Mouse (Mus musculus): ENCODE results near the gene Pold1.

Pold1 gene

GRCm38 (mm10) chr7:44548497-44549087 is at the start of gene Pold1:
Gene Pold1 (minus strand): TSS chr7:44548849.
- peak; percentile 100 for DNase-seq (ENCODE audit: low read depth)

GRCm38 (mm10) chr7:44598336-44598735 is 49.7 kb upstream of the Pold1 start:
- no peak for DNase-seq (ENCODE audit: low read depth)

GRCm38 (mm10) chr7:44597666-44598065 is 49.0 kb upstream of the Pold1 start:
- DNase-seq (ENCODE audit: low read depth): no peak

- DNase-seq (ENCODE audit: low read depth): no peak
Measured at GRCm38 (mm10) chr7:44596996-44597538, 48.4 kb upstream of the Pold1 start.

DNA sequence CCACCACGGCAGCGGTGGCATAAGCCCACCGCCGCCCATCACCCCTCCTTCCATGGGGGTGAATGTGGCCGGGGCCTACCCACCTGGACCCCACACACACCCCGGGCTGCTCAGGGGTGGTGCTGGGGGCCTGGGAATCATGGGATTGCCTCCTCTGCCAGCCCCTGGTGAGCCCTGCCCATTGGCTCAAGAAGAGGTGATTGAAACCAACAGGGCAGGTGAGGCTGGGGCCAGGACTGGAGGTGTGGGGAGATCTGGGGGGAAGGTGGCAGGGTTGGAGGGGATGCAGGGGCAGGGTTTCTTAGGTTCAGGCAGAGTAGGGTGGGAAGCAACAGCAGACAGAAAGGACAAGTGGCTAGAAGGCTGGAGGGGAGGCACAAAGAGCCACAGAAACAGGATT is 47.4 kb upstream of the Pold1 start:
- no peak for DNase-seq (ENCODE audit: low read depth)

- no peak for DNase-seq (ENCODE audit: low read depth)
Measured at GRCm38 (mm10) chr7:44595131-44595561, 46.5 kb upstream of the Pold1 start.

GRCm38 (mm10) chr7:44594291-44594690 is 45.6 kb upstream of the Pold1 start:
- no peak for DNase-seq (ENCODE audit: low read depth)

DNA sequence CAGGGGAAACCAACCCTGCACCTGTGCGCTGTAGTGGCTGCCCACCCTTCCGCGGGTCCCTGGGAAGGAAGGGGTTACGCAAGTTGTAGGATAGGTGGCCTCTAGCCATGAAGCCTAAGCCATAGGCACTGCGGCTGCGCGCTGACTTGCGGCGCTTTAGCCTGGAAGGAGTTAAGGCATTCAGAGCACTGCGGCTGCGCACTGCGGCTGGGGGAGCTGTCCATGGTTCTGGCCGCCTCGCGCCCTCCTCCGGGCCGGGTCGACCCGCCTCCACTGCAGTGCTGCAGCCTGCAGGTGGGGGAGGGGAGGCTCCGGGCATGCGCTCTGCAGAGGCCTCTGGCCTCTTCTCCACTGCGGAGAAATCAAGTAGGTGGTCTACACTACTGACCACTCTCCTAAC is 45.1 kb upstream of the Pold1 start:
- DNase-seq (ENCODE audit: low read depth): peak; percentile 54

- DNase-seq (ENCODE audit: low read depth): no peak
Measured at GRCm38 (mm10) chr7:44593051-44593450, 44.4 kb upstream of the Pold1 start.

- no peak for DNase-seq (ENCODE audit: low read depth)
Measured at GRCm38 (mm10) chr7:44591348-44592116, 42.9 kb upstream of the Pold1 start.

- DNase-seq (ENCODE audit: low read depth): peak; percentile 72
Measured at GRCm38 (mm10) chr7:44590402-44591347, 42.0 kb upstream of the Pold1 start, which contains the start of gene Kcnc3. Gene Kcnc3 (plus strand): TSS chr7:44590664.

DNA sequence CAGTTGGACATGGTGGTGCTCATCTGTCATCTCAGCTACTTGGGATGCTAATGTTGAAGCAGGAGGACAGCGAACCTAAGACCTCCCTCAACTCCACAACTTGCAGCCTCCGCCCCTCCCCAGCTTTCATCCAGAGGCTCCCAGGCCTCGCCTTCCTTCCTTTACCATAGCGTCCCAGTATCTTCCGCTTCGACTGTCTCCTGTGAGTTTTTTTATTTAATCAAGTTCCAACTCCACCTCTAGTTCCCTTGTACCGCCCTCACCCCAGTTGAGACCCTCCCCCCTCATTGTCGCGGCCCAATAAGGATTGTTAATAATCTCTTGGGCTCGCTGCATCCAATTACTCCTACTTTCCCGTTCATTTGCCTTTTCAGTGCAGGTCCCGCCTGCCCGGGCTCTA is 41.3 kb upstream of the Pold1 start:
- no peak for DNase-seq (ENCODE audit: low read depth)

GRCm38 (mm10) chr7:44589149-44589548 is 40.5 kb upstream of the Pold1 start:
- DNase-seq (ENCODE audit: low read depth): peak; percentile 31

- DNase-seq (ENCODE audit: low read depth): no peak
Measured at GRCm38 (mm10) chr7:44588338-44588737, 39.7 kb upstream of the Pold1 start.

DNA sequence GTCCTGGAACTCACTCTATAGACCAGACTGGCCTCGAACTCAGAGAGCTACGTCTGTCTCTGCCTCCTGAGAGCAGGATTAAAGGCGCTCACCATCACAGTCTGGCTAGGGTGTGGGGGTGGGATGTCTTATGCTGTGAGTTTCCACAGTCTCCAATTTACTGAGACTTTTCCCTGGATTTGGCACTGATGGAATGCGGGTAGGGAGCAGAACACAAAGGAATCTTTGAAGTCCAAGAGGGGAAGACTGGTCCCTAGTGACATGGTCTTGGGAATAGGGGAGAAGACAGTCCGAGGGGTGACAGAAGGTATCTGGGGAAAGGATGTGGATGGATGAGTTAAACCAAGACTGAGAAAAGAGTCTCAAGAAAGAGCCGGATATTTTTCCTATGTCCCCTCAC is 39.0 kb upstream of the Pold1 start:
- no peak for DNase-seq (ENCODE audit: low read depth)

DNA sequence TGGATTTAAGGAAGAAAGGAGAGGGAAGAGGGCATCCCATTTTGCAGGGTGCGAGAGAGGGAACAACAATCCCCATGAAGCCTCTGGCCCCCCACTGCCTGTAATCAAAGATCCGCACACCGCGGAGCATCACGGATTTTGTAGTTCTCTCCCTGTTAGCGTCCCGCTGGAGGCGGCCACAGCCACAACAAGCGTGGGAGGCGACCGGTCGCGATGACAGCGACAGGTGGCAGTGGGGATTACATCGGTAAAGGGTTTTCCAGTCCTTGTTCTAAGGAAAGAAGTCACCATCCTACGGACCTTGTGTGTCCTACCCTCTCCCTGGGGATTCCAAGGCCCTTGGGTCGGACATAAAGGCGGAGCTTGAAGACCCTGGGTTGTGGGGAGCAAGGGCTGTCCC is 38.3 kb upstream of the Pold1 start:
- no peak for DNase-seq (ENCODE audit: low read depth)

DNA sequence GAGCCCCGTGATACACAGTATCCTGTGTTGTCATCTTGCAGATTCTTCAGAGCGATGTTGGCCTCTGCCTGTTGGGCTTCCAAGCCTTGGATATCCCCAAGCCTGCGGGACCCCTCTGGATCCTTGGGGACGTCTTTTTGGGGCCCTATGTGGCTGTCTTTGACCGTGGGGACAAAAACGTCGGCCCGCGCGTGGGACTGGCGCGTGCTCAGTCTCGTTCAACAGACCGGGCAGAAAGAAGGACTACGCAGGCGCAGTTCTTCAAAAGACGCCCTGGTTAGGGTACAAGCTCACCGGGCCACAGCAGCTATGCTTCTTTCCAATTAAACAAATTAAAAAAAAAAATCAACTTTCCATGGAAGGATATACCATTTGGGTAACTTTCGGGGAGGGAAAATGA is 37.9 kb upstream of the Pold1 start:
- no peak for DNase-seq (ENCODE audit: low read depth)

- no peak for DNase-seq (ENCODE audit: low read depth)
Measured at GRCm38 (mm10) chr7:44585606-44586005, 37.0 kb upstream of the Pold1 start.

GRCm38 (mm10) chr7:44584921-44585320 is 36.3 kb upstream of the Pold1 start:
- no peak for DNase-seq (ENCODE audit: low read depth)

DNA sequence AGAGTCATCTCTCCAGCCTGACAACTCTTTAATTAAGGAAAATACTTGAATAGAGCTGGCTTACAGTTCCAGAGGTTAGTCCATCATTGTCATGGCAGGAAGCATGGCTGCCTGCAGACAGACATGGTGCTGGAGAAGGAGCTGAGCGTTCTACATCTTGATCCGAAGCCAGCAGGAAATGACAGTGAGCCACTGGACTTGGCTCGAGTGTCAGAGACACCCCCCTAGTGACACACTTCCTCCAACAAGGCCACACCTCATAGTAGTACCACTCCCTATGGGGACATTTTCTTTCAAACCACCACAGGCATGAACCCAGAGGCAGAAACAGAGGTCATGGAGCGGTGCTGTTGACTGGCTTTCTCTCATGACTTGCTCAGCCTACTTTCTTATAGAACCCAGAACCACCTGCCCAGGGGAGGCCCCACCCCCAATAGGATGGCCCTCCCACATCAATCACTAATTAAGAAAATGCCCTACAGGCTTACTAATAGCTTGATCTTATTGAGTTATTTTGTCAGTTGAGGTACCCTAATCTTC is 35.7 kb upstream of the Pold1 start:
- no peak for DNase-seq (ENCODE audit: low read depth)

DNA sequence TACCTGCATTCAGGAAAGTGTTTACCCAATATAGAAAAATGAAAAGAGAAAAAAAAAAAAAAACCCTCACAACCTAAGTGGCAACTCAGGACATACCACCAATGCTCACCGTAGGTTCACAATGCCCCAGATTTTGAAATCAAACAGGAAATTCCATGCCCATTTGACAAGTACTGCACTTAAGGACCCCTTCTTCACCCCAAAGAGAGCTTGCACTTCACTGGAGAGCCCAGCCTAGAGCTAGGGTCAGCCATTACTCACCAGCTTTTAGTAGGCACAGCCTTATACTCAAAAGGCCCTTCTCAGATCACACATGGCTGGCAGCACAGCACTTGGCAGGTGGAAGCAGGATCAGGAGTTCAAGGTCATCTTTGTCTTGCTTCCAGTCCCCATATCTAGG is 34.5 kb upstream of the Pold1 start:
- no peak for DNase-seq (ENCODE audit: low read depth)

DNA sequence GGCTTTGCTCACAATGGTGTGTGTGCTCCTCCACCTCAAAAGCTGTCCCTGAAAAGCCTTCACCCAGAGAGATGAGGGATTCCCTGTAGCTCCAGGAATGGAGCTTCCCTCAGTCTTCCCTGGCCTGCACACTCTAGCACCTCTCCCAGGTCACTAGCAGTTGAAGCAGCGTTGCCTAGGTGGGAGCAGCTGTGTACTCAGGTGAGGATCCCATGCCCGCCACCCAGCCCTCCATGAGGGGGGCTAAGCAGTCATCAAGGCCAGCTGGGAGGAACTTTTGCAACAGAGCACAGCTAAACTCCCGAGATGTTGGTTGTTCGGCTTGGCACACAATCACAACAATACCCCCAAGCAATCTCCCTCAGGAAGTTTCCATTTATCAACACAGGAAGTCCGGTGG is 34.1 kb upstream of the Pold1 start:
- no peak for DNase-seq (ENCODE audit: low read depth)
